21 mouse cellular contexts compared by ENCODE assay signal in genomic region chr3:138248011-138248410, GRCm38 (mm10). TPM values are rescaled to one million over a fixed set of nuclear protein-coding genes. Genes with fewer than 3 reads are reported as not detected.
A peak's percentile ranks its signal among the peaks of the same experiment; 100 is the strongest.
DNase-seq lines count a peak whose midpoint lies in the region; ATAC-seq lines count a peak whose summit lies in the region.
"Had no signal": no experiment of that assay in that cellular context is flagged by ENCODE, and none has a peak within 500 bp of the region (broad histone marks: within the 10 kb centered on the region; RNA-seq: fewer than 3 reads in every experiment).

No protein-coding gene starts in this region.

- H3K4me1 ChIP-seq in lung, embryonic 16.5 days (replicated peaks; ENCODE audit: control insufficient read depth, insufficient read depth, low read length) = peaks cover 6% of the 10 kb centered on the region
- H3K4me1 ChIP-seq in hindbrain, embryonic 16.5 days (ENCODE audit: control insufficient read depth, insufficient read depth, low read depth, low read length) = no peaks in the 10 kb centered on the region; the same call in 1 of the 2 replicates
- H3K4me1 ChIP-seq: neural tube, embryonic 13.5 days had no signal

- no peaks in the 10 kb centered on the region for H3K27me3 ChIP-seq in lung, embryonic 16.5 days (ENCODE audit: control insufficient read depth, insufficient read depth, low read depth, low read length)
- no peaks in the 10 kb centered on the region for H3K27me3 ChIP-seq in hindbrain, embryonic 16.5 days (replicated peaks; ENCODE audit: control insufficient read depth, insufficient read depth, low read length)
- H3K27me3 ChIP-seq: neural tube, embryonic 13.5 days had no signal

- H3K4me3 ChIP-seq in lung, embryonic 16.5 days (ENCODE audit: low read length) = no peak overlapping the region
- H3K4me3 ChIP-seq in hindbrain, embryonic 16.5 days (ENCODE audit: low read length) = no peak overlapping the region
- H3K4me3 ChIP-seq: erythroblast, embryonic 14.5 days; limb, embryonic 13.5 days; neural tube, embryonic 13.5 days had no signal

- peak; percentile 4; the same call in 1 of the 2 replicates for ATAC-seq in lung, embryonic 16.5 days (ENCODE audit: low read depth)
- no peak for ATAC-seq in hindbrain, embryonic 16.5 days
- ATAC-seq: inflammation-experienced regulatory T-cells, adult 6 months; liver, postnatal 0 days had no signal

- H3K9ac ChIP-seq in lung, embryonic 16.5 days (ENCODE audit: low read length) = no peak overlapping the region
- no peak overlapping the region for H3K9ac ChIP-seq in hindbrain, embryonic 16.5 days (ENCODE audit: low read depth, low read length)
- H3K9ac ChIP-seq: limb, embryonic 13.5 days; liver, postnatal 0 days; neural tube, embryonic 13.5 days had no signal

- 56% methylated on average over 7 of the region's 7 CpGs for WGBS in lung, embryonic 16.5 days
- WGBS in hindbrain, embryonic 16.5 days = 65% methylated on average over 7 of the region's 7 CpGs

- H3K4me2 ChIP-seq in lung, embryonic 16.5 days (ENCODE audit: low read depth, low read length) = no peak overlapping the region
- no peak overlapping the region for H3K4me2 ChIP-seq in hindbrain, embryonic 16.5 days (ENCODE audit: low read length)
- H3K4me2 ChIP-seq: limb, embryonic 13.5 days; neural tube, embryonic 13.5 days had no signal

- H3K27ac ChIP-seq in lung, embryonic 16.5 days (ENCODE audit: low read length) = peak overlapping the region; percentile 89
- H3K27ac ChIP-seq in hindbrain, embryonic 16.5 days (ENCODE audit: low read depth, low read length) = no peak overlapping the region
- H3K27ac ChIP-seq: limb, embryonic 13.5 days; neural tube, embryonic 13.5 days had no signal

- intact Hi-C loops in gastrocnemius, postnatal 14 days (cut with DNase I; ENCODE audit: low total_unique reads) = no loop called here

- H3K36me3 ChIP-seq in lung, embryonic 16.5 days (ENCODE audit: control insufficient read depth, insufficient read depth, low read length) = no peaks in the 10 kb centered on the region
- no peaks in the 10 kb centered on the region for H3K36me3 ChIP-seq in hindbrain, embryonic 16.5 days (ENCODE audit: control insufficient read depth, insufficient read depth, low read length)
- H3K36me3 ChIP-seq: G1E; limb, embryonic 13.5 days; neural tube, embryonic 13.5 days had no signal

- DNase-seq in gastrocnemius, postnatal 14 days = peak; percentile 40
- DNase-seq in gastrocnemius, postnatal 10 days = no peak
- no peak for DNase-seq in lung, postnatal 36 days
- DNase-seq in kidney, adult 8-10 months = peak; percentile 94 to 95
- peak; percentile 54 for DNase-seq in skeletal muscle tissue, adult 2 months (ENCODE audit: low read depth, low spot score)
- DNase-seq in urinary bladder, adult 2 months (ENCODE audit: low spot score) = no peak
- DNase-seq: adrenal gland, postnatal 36 days; layer of hippocampus, postnatal 36 days; liver, postnatal 0 days; thymus, postnatal 25 days had no signal

- H3K9me3 ChIP-seq in lung, embryonic 16.5 days (ENCODE audit: control insufficient read depth, low read length) = no peaks in the 10 kb centered on the region
- no peaks in the 10 kb centered on the region for H3K9me3 ChIP-seq in hindbrain, embryonic 16.5 days (ENCODE audit: control insufficient read depth, low read length)
- H3K9me3 ChIP-seq: G1E; limb, embryonic 13.5 days; neural tube, embryonic 13.5 days had no signal

RNA-seq across cellular contexts. Expression of gene Adh1, which starts 12.8 kb away (rescaled TPM):
- 10 to 100 TPM; 46.4 to 90.8 TPM for total RNA-seq in gastrocnemius, postnatal 14 days (2021)
- total RNA-seq in gastrocnemius, postnatal 10 days (2021) = 10 to 100 TPM; 24.6 to 58.4 TPM
- polyA plus RNA-seq in lung, embryonic 16.5 days (2015; fragmentation: Nextera tagmentation; extraction: Ambion mirVana) = 1,307 and 1,323 TPM in 2 replicates
- 754 and 825 TPM in 2 replicates for polyA plus RNA-seq in urinary bladder, adult 2 months (2012; rRNA removed)
- polyA plus RNA-seq in hindbrain, embryonic 16.5 days (2015; fragmentation: Nextera tagmentation; extraction: Ambion mirVana) = 1.4 and 1.7 TPM in 2 replicates
- polyA plus RNA-seq: erythroblast, embryonic 14.5 days; G1E had no signal

RNA-seq across cellular contexts. Expression of gene Adh7, which starts 30.5 kb away (rescaled TPM):
- total RNA-seq in gastrocnemius, postnatal 14 days (2021) = under 1 TPM; 0.13 to 0.37 TPM
- under 1 TPM; 0.20 to 0.28 TPM for total RNA-seq in gastrocnemius, postnatal 10 days (2021)
- polyA plus RNA-seq in lung, embryonic 16.5 days (2015; fragmentation: Nextera tagmentation; extraction: Ambion mirVana) = 0.50 and 1.5 TPM in 2 replicates
- 19.4 and 28.9 TPM in 2 replicates for polyA plus RNA-seq in urinary bladder, adult 2 months (2012; rRNA removed)
- 0.91 and 0.96 TPM in 2 replicates for polyA plus RNA-seq in hindbrain, embryonic 16.5 days (2015; fragmentation: Nextera tagmentation; extraction: Ambion mirVana)
- polyA plus RNA-seq: erythroblast, embryonic 14.5 days; G1E; inflammation-experienced regulatory T-cells, adult 6 months; spleen, adult 2 months had no signal

RNA-seq across cellular contexts. Expression of gene 4930579F01Rik, which starts 54.4 kb away (rescaled TPM):
- total RNA-seq in gastrocnemius, postnatal 14 days (2021) = not detected
- not detected for total RNA-seq in gastrocnemius, postnatal 10 days (2021)
- polyA plus RNA-seq in lung, embryonic 16.5 days (2015; fragmentation: Nextera tagmentation; extraction: Ambion mirVana) = 0.15 TPM in 1 of 2 replicates, not detected in the other
- 0.03 TPM in 1 of 2 replicates, not detected in the other for polyA plus RNA-seq in urinary bladder, adult 2 months (2012; rRNA removed)
- not detected in 2 replicates for polyA plus RNA-seq in hindbrain, embryonic 16.5 days (2015; fragmentation: Nextera tagmentation; extraction: Ambion mirVana)
- total RNA-seq: adrenal gland, postnatal 36 days; G1E; layer of hippocampus, postnatal 36 days; midbrain, postnatal 0 days had no signal
- polyA plus RNA-seq: C2C12; erythroblast, embryonic 14.5 days; G1E; heart, embryonic 16.5 days; inflammation-experienced regulatory T-cells, adult 6 months; liver, postnatal 0 days; midbrain, postnatal 0 days; neural tube, embryonic 13.5 days; spleen, adult 2 months had no signal

Comparison
In these comparisons a context has a peak if more than half of its experiments do, and no peak if none do; other contexts are left out.
1. DNase-seq: peak in gastrocnemius, postnatal 14 days (single experiment), kidney, adult 8-10 months (2 of 2) and skeletal muscle tissue, adult 2 months (single experiment); none in gastrocnemius, postnatal 10 days (single experiment), lung, postnatal 36 days (single experiment) and urinary bladder, adult 2 months (single experiment).
2. RNA of gene Adh1, which starts 12.8 kb away (polyA plus RNA-seq): 1,307 to 1,323 TPM in lung, embryonic 16.5 days and 754 to 825 TPM in urinary bladder, adult 2 months; 1.4 to 1.7 TPM in hindbrain, embryonic 16.5 days; every median in the first group is over 100 times any median in the second.